Comparison of ENCODE assay signal across 30 mouse cellular contexts in the genomic region with DNA sequence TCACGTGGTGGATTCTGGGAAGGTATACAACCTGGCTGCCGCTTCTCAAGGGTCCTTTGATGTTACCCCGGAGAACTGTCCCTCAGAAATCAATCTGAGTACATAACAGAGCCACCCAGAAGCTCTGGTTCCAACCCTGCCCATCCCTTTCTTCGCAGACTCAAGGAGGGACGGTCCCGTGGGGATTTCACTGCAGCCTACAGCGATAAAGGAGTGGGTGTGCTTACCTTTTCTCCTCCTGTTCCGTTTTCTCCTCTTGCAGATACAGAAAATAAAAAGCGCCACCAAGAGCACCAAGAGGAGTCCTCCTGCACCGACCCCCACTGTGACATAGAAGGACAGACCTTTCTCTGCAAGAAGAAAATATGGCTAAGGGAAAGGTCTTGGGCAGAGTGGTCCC. TPM values are rescaled to one million over a fixed set of nuclear protein-coding genes. Genes with fewer than 3 reads are reported as not detected.
A peak's percentile ranks its signal among the peaks of the same experiment; 100 is the strongest.
DNase-seq lines count a peak whose midpoint lies in the region; ATAC-seq lines count a peak whose summit lies in the region.
"Had no signal": no experiment of that assay in that cellular context is flagged by ENCODE, and none has a peak within 500 bp of the region (broad histone marks: within the 10 kb centered on the region; RNA-seq: fewer than 3 reads in every experiment).

No protein-coding gene starts in this region.

- ATAC-seq in CD4-positive, CD25-positive, alpha-beta regulatory T cell, adult 4 months = peak; percentile 16
- ATAC-seq: forebrain, embryonic 14.5 days had no signal

- DNase-seq in heart, adult 11 months = peak; percentile 85
- no peak for DNase-seq in heart, postnatal 25 days (ENCODE audit: low spot score)
- peak; percentile 27 for DNase-seq in thymus, postnatal 14 days
- no peak for DNase-seq in thymus, postnatal 25 days
- DNase-seq in induced T-regulatory cell, adult 2 months (ENCODE audit: low read depth) = peak; percentile 90
- DNase-seq in cerebellum, postnatal 4 days (ENCODE audit: low spot score in 2 of 2) = no peak
- no peak for DNase-seq in right cerebral cortex, postnatal 25 days
- DNase-seq: adrenal gland, adult 2 months; adrenal gland, postnatal 36 days; cerebellum, adult 18-20 months; cerebellum, postnatal 14 days; heart, postnatal 10 days; kidney, adult 18-20 months; kidney, postnatal 25 days had no signal

- intact Hi-C loops in heart, postnatal 25 days (cut with DNase I) = no loop called here

RNA-seq across cellular contexts. Expression of gene Cd2, which starts 8.2 kb away (rescaled TPM):
- total RNA-seq in heart, postnatal 25 days (2021) = 1 to 10 TPM in 1 of 2 experiments, under 1 TPM in 1; 0.29 to 1.1 TPM
- 1,000 to 10,000 TPM; 1,558 to 1,756 TPM for polyA plus RNA-seq in CD4-positive, CD25-positive, alpha-beta regulatory T cell, adult 4 months (2017; shearing (Covaris generic))
- total RNA-seq: layer of hippocampus, adult 18-20 months; layer of hippocampus, postnatal 10 days; left cerebral cortex, adult 18-20 months; left cerebral cortex, postnatal 14 days; midbrain, postnatal 0 days had no signal
- polyA plus RNA-seq: brain, embryonic 14.5 days; embryonic facial prominence, embryonic 11.5 days; heart, embryonic 13.5 days; hindbrain, embryonic 13.5 days; kidney, embryonic 15.5 days; limb, embryonic 12.5 days; liver, embryonic 11.5 days; midbrain, embryonic 11.5 days; myocyte had no signal

Comparison
In these comparisons a context has a peak if more than half of its experiments do, and no peak if none do; other contexts are left out.
1. DNase-seq: peak in heart, adult 11 months (single experiment), thymus, postnatal 14 days (single experiment) and induced T-regulatory cell, adult 2 months (single experiment); none in heart, postnatal 25 days (single experiment), thymus, postnatal 25 days (single experiment), cerebellum, postnatal 4 days (0 of 2) and right cerebral cortex, postnatal 25 days (single experiment).